Comparison of ENCODE assay signal across 18 mouse cellular contexts in genomic region chr9:63281086-63281485, GRCm38 (mm10).
DNase-seq lines count a peak whose midpoint lies in the region; ATAC-seq and TF ChIP-seq lines count a peak whose summit lies in the region.
"Had no signal": no experiment of that assay in that cellular context is flagged by ENCODE, and none has a peak within 500 bp of the region (broad histone marks: within the 10 kb centered on the region; RNA-seq: fewer than 3 reads in every experiment).

No protein-coding gene starts in this region.

- H3K4me3 ChIP-seq in liver, postnatal 0 days (ENCODE audit: low read depth, low read length): no peak overlapping the region
- H3K4me3 ChIP-seq: forebrain, embryonic 13.5 days; heart, embryonic 10.5 days; hindbrain, embryonic 10.5 days; midbrain, embryonic 10.5 days had no signal

- H3K4me2 ChIP-seq in liver, postnatal 0 days (ENCODE audit: low read depth, low read length): no peak overlapping the region
- H3K4me2 ChIP-seq: forebrain, embryonic 13.5 days had no signal

- 58% methylated on average over 2 of the region's 2 CpGs for WGBS in liver, postnatal 0 days (ENCODE audit: insufficient replicate concordance)

- TF ChIP-seq EP300 in liver, postnatal 0 days (IDR thresholded peaks at IDR 0.05; ENCODE audit: low read depth): no peak

- H3K27me3 ChIP-seq in liver, postnatal 0 days (ENCODE audit: insufficient read depth, low read length): no peaks in the 10 kb centered on the region
- H3K27me3 ChIP-seq: forebrain, embryonic 13.5 days; Patski had no signal

- no peaks in the 10 kb centered on the region for H3K9me3 ChIP-seq in liver, postnatal 0 days (ENCODE audit: low read length)
- H3K9me3 ChIP-seq: forebrain, embryonic 13.5 days; heart, embryonic 10.5 days; midbrain, embryonic 10.5 days had no signal

- peak; percentile 68 for DNase-seq in 3134 (ENCODE audit: extremely low read depth, insufficient read length, low spot score)
- peak; percentile 97 for DNase-seq in 416B (ENCODE audit: low read depth)
- peak; percentile 41 for DNase-seq in MN1 (ENCODE audit: low spot score)
- peak; percentile 80 for DNase-seq in induced T-regulatory cell, adult 2 months (ENCODE audit: low read depth)
- no peak for DNase-seq in cerebellum, adult 8-10 months
- DNase-seq in liver, postnatal 0 days: no peak
- DNase-seq: cerebellum, adult 18-20 months; gastrocnemius, postnatal 36 days; kidney, adult 11 months had no signal

- H3K9ac ChIP-seq in liver, postnatal 0 days (replicated peaks): no peak overlapping the region
- H3K9ac ChIP-seq: forebrain, embryonic 13.5 days; liver, embryonic 14.5 days had no signal

- H3K4me1 ChIP-seq in liver, postnatal 0 days (ENCODE audit: insufficient read depth): no peaks in the 10 kb centered on the region
- H3K4me1 ChIP-seq: heart, embryonic 10.5 days; midbrain, embryonic 10.5 days had no signal

- TF ChIP-seq CTCF in liver, postnatal 0 days (IDR thresholded peaks at IDR 0.05; ENCODE audit: low read depth): no peak

- H3K27ac ChIP-seq in liver, postnatal 0 days (ENCODE audit: low read depth): no peak overlapping the region
- H3K27ac ChIP-seq: forebrain, embryonic 13.5 days; heart, embryonic 10.5 days; hindbrain, embryonic 10.5 days; hindbrain, postnatal 0 days; liver, embryonic 14.5 days; macrophage; midbrain, embryonic 10.5 days had no signal

- H3K36me3 ChIP-seq in liver, postnatal 0 days (replicated peaks; ENCODE audit: insufficient read depth, low read length): peaks cover 15% of the 10 kb centered on the region; the same call in 1 of the 2 replicates

- ATAC-seq in liver, postnatal 0 days: no peak
- ATAC-seq in erythroblast, adult 5-6 weeks (replicated peaks; ENCODE audit: low FRiP score, poor library complexity, severe bottlenecking): no peak
- ATAC-seq: forebrain, embryonic 13.5 days; hindbrain, postnatal 0 days; Patski had no signal

Comparison
In these comparisons a context has a peak if more than half of its experiments do, and no peak if none do; other contexts are left out.
1. DNase-seq: peak in 3134 (single experiment), 416B (single experiment), MN1 (single experiment) and induced T-regulatory cell, adult 2 months (single experiment); none in cerebellum, adult 8-10 months (single experiment) and liver, postnatal 0 days (single experiment).